Mouse (Mus musculus): ENCODE measurements around the gene Slc35f3. TPM values are rescaled to one million over a fixed set of nuclear protein-coding genes. Genes with fewer than 3 reads are reported as not detected.

The Slc35f3 gene
- 0.46 and 1.1 TPM in 2 replicates for polyA plus RNA-seq (2012; rRNA removed)

DNA sequence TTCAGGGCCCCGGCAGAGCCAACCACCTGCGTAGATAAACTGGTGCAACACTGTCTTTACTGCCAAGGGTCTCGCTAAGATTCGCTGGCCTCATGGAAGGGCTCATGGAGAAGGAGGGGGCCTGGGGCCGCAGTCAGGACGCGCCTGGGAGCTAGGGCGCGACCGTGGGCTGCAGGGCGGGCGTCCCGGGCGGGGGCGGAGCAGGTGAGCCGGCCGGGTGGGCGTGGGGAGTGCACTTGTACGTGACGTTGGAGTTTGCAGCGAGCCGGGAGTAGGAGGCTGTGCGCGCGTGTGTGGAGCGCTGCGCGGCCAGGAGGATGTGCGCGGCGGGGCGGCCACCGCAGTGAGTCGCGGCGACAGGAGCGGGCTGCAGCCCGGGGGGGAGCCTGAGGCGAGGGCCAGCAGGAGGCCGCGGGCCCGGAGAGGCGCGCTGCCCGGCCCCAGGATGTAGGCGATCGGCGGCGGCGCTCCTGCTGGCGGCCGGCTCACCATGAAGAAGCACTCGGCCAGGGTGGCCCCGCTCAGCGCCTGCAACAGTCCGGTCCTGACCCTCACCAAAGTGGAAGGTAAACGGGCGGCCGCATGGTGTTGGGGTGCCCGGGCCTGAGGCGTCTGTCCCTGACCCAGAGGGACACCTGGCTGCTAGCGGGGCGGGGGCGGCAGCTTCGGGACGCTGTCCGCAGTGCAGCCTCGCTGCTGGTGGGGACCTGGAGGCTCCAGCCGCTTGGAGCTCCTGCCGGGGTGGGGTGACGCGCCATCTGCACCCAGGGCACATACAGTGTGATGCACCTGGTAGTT lies at the start of gene Slc35f3:
Gene Slc35f3 (plus strand): TSS at position 263 of the 798 bp plus-strand sequence.
- DNase-seq (ENCODE audit: low read depth) = no peak

GRCm38 (mm10) chr8:126250486-126250885 lies 47.9 kb upstream of the Slc35f3 start:
- DNase-seq (ENCODE audit: low read depth) = no peak

GRCm38 (mm10) chr8:126256585-126257391 lies 41.6 kb upstream of the Slc35f3 start:
- DNase-seq (ENCODE audit: low read depth) = no peak

DNA sequence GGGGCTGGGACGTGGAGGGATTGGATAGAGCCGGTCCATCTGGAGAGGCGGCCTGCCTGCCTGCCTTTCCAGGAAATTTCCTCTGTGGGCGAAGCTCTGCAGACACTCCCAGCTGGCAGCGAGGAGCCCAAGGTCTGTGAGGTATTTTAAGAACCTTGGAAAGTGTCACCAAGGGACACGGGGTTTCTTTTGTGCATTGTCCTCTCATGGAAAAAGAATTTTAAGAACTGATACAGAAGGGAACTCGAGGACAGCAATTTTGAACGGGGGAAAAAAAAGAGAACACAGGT lies 41.0 kb upstream of the Slc35f3 start:
- DNase-seq (ENCODE audit: low read depth) = no peak

DNA sequence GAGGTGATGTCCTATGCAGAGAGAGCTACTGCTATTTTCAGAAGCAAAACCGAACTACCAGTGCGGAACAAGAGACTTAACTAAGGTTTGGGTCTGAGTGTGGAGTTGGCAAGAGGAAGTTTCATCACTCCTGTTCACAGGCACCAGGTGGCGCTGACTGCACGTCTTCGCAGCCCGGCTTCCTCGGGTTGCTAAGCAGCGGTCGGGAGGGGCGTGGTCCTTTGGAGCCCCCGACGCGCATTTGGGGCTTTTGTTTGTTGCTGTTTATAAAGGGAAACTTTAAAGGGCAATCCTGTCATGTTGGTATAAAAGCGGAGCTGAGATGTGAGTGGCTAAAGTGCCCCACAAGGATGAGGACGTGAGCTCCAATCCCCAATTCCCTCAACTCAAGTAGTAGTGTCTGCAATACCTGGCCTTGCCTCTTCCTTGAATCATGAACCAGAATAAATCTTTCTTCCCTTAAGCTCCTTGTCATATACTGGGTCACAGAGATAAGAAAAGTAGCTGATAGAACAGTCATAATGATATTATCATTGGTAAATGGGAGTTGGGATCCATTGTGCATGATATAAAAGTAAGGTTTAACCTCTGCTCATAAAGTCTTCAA lies 40.1 kb upstream of the Slc35f3 start:
- no peak for DNase-seq (ENCODE audit: low read depth)

DNA sequence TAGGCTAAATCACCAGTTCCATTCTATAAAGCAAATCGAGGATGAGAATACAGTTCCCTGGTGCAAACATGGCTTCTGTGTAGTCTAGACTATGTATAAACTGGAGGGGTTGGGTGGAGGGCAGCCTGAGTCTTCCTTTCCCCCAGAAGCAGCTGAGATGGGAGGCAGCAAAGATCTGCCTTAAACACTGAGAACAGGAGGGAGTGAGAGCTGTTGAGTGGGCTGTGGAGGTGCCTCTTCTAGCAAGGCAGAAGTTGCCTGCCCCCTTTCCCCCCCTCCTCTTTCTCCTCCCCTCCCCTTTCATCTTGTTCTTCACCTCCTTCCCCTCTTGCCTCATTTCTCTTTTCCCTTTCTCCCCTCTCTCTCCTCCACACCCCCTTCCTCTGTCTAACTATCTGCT lies 33.2 kb upstream of the Slc35f3 start:
- DNase-seq (ENCODE audit: low read depth) = no peak

DNA sequence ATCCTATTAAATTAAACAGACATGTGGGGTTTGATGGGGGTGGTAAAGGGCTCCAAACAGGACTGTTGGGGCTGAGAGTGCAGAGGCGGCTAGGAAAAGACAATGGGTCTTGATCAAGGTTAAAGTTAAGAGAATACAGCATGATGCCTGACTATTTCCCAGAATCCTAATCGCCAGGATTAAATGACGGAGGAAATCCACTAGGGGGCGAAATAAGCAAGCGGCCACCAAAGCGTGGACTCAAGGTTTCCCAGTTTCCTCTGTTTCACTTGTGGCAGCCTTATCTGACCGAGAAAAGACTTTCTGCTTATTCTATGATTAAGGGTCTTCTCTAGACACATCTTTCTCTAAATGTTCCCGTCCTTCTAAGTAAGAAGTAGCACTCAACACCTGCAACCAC lies 31.2 kb upstream of the Slc35f3 start:
- no peak for DNase-seq (ENCODE audit: low read depth)

DNA sequence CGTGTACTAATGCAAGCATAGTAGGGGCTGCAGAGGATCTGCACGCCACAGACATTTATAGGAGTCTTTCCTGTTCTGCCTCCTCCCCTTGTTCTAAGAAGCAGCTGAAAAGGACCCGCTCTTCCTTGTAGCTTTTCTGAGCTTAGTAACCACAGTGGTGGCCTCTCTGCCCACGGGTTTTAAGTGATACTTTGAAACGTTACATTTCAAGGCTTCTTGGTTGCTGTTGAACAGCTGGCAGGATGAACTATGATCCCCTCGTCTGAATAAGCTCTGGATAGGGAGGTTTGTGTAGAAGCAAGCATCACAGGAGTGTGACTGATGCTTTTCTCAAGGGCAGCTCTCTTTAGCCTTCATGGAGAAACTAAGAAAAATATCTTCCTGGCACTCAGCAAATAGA lies 28.6 kb upstream of the Slc35f3 start:
- DNase-seq (ENCODE audit: low read depth) = no peak

DNA sequence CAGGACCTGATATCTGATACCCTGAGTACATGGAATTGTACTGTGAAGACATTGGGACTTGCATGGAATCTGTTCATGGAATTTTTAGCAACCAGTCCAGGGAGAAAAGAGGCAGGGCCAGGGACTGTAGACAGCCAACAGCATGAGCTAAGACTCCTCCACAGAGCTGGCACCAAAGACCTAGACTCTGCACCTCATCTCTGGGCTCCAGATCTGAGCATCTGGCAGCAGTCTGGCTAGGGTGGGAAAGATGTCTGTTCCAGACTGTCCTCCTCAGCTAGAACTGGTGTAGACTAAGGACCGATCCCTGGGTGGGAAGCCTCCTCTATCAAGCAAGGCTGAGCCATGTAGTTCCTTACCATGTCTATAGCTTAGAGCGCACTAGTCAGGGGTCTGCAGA lies 25.9 kb upstream of the Slc35f3 start:
- no peak for DNase-seq (ENCODE audit: low read depth)

GRCm38 (mm10) chr8:126273066-126273465 lies 25.3 kb upstream of the Slc35f3 start:
- DNase-seq (ENCODE audit: low read depth) = no peak

GRCm38 (mm10) chr8:126274866-126275360 lies 23.4 kb upstream of the Slc35f3 start:
- no peak for DNase-seq (ENCODE audit: low read depth)

DNA sequence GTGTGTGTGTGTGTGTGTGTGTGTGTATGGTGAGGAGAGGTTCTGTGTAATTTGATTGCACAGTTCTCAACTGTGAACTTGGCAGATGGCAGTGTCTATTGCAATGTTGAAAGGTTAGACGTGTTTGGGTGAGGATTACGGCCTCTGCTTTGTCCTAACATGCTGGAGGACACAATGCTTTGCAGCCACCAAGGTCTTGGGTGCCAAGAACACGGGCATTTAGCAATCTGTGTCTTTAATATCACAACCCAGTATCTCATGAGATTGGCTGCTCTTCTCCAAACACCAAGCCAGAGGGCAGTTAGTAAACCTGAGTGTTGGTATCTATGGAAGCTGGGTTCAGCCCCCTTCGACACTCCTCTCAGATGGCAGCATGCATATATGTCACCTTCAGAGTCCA lies 22.5 kb upstream of the Slc35f3 start:
- DNase-seq (ENCODE audit: low read depth) = peak; percentile 84

GRCm38 (mm10) chr8:126291951-126292350 lies 6.4 kb upstream of the Slc35f3 start:
- DNase-seq (ENCODE audit: low read depth) = no peak

DNA sequence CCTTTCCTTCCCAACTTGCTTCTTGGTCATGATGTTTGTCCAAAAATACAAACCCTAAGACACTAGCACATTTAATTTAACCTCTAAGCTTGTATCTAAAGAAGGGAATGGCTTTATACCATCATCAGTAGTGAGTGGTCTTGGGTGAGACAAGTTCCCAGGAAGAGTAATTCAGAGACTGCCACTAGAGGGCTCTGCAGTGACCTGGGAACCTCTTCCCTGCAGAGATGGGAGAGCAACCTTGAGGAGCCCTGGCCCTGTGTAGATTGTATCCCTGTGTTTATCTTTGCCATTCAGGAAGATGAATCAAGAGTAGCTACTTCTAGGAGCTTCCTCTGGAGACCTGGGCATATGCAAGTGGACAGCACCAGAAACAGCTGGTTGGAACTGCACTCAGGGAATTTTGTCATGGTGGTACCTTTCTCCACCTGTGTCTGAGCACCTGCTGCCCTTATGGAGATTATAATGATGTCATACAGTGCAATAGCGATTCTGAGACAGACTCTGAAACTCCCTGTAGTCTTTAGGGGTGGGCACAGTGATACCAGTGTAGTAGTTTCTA lies 993 bp upstream of the Slc35f3 start:
- DNase-seq (ENCODE audit: low read depth) = no peak

DNA sequence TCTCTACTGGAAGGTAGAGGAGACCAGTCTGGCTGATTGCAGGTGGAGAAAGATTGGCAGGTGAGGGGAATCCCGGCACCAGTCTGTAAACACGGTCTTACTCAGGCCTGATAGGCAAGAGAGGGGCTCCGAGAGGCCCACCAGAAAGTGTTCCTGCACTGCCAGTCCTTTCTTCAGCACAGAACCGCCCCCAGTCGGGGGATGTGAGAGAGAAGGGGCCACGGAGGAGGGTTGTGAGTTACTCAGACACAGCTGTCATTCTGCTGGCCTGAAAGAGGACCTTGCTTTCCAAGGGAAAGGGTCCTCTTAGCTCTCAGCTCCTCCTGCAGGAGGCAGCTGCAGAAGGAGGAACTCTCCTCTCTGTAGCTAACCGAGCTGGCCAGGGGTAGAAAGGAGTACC lies 975 bp downstream of the Slc35f3 start:
- DNase-seq (ENCODE audit: low read depth) = no peak

- no peak for DNase-seq (ENCODE audit: low read depth)
Observed at GRCm38 (mm10) chr8:126300350-126300749, 2.0 kb downstream of the Slc35f3 start.

GRCm38 (mm10) chr8:126301580-126301979 lies 3.2 kb downstream of the Slc35f3 start:
- no peak for DNase-seq (ENCODE audit: low read depth)

DNA sequence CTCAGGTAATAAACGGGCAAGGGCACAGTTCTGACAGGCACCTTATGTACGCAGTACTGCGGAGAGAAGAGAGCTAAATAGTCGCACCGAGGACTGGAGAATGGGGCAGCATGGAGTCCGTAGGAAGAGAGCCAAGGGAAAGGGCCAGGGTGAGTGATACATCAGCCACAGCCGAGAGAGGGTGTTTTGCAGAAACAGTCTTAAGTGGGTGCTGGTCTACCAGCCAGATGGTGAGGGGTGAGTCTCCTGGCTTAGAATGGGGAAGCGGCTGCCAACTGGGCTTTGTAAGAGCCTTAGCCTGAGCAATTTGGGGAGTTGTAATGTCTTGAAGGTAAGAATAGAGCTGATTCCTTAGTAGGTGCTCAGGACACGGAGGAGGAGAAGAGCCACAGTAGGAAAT lies 8.8 kb downstream of the Slc35f3 start:
- DNase-seq (ENCODE audit: low read depth) = no peak

DNA sequence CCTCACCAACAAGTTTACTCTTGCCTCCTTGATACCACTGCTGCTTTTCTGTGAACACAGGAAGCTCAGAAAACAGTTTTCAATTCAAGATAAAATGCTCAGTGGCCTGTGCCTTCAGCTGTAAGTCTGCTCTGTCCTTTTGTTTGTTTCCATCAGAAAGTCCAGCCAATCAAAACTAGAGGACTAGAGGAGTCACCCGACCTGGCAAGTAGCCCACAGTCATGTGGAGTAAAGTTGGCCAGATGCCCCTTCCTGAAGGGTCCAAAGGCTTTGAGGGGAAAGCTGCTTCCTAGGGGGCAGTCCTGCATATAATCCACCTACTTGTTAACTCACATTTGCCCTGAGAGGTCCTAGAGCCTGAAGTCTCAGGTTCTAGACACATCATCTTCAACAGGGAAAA lies 10.7 kb downstream of the Slc35f3 start:
- no peak for DNase-seq (ENCODE audit: low read depth)

GRCm38 (mm10) chr8:126324931-126325330 lies 26.6 kb downstream of the Slc35f3 start:
- DNase-seq (ENCODE audit: low read depth) = no peak

- DNase-seq (ENCODE audit: low read depth) = no peak
Observed at GRCm38 (mm10) chr8:126326136-126326535, 27.8 kb downstream of the Slc35f3 start.

DNA sequence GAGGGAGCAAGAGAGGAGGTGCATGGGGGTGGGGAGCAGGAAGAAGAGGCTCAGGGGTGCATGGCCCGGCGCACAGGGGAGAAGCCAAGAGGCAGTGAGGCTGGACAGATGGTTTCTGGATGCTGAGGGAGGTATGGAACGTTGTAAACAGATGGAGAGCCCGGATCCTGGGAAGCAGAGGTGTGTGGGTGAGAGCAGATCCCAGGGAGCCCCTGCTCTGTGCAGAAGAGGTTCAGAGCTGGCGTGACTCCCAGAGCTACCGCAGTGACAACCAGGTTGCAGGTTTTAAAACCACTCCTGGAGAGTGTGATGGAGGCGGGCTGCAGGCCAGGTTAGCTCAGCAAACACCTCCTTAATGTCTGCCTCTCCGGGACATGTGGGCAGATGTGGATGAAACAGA lies 28.4 kb downstream of the Slc35f3 start:
- no peak for DNase-seq (ENCODE audit: low read depth)

All from gonadal fat pad, adult 2 months (tissue).